Mouse (Mus musculus) intestine, embryonic 15.5 days (tissue): ENCODE measurements around the gene Scel. TPM values are rescaled to one million over a fixed set of nuclear protein-coding genes. Genes with fewer than 3 reads are reported as not detected.
"Not testable (repeated sequence)": the region's sequence is repeated elsewhere in the genome, so short reads cannot be mapped to it uniquely, and the experiment has no call there.

Source experiments
- ATAC-seq: fragments of 200-750 bp; cut with Nextera tagmentation; 2 replicates; pipeline ENCODE4 v1.8.0; 2017; ENCODE audit warnings: moderate TSS enrichment, moderate library complexity
- H3K27ac ChIP-seq: fragments of 300-500 bp; sonication (generic); 2 replicates; pipeline ENCODE4 v1.5.1; 2015; ENCODE audit warnings: mild to moderate bottlenecking, inconsistent platforms
- H3K27me3 ChIP-seq: fragments of 300-500 bp; sonication (generic); replicated peaks from 2 replicates; pipeline ENCODE4 v1.6.1; 2015; ENCODE audit warnings: inconsistent platforms
- H3K36me3 ChIP-seq: fragments of 300-500 bp; sonication (generic); 2 replicates; pipeline ENCODE4 v1.6.1; 2015; ENCODE audit warnings: inconsistent platforms
- H3K4me1 ChIP-seq: fragments of 300-500 bp; sonication (generic); replicated peaks from 2 replicates; pipeline ENCODE4 v1.6.1; 2015; ENCODE audit warnings: inconsistent platforms
- H3K4me2 ChIP-seq: fragments of 300-500 bp; sonication (generic); replicated peaks from 2 replicates; pipeline ENCODE4 v1.6.1; 2015; ENCODE audit warnings: mild to moderate bottlenecking, inconsistent platforms
- H3K4me3 ChIP-seq: fragments of 300-500 bp; sonication (generic); replicated peaks from 2 replicates; pipeline ENCODE4 v1.5.1; 2015; ENCODE audit warnings: inconsistent platforms
- H3K9ac ChIP-seq: fragments of 300-500 bp; sonication (generic); 2 replicates; pipeline ENCODE4 v1.6.1; 2015; ENCODE audit warnings: inconsistent platforms
- H3K9me3 ChIP-seq: fragments of 300-500 bp; sonication (generic); 2 replicates; pipeline ENCODE4 v1.6.1; 2016; ENCODE audit warnings: inconsistent platforms
- WGBS: fragments of 180-500 bp; shearing (Covaris S2); methylation state at CpG from one replicate; pipeline ENCODE4 v1.1.7; 2015; 5-methylcytosine and 5-hydroxymethylcytosine counted together
- polyA plus RNA-seq: library from polyadenylated mRNA; unstranded; fragments of >200 nt; fragmentation: Nextera tagmentation; extraction: Ambion mirVana; gene quantifications from 2 replicates; pipeline ENCODE4 v1.2.1, GENCODE M21; 2015

The Scel gene
- polyA plus RNA-seq: 0.75 and 0.76 TPM in 2 replicates

DNA sequence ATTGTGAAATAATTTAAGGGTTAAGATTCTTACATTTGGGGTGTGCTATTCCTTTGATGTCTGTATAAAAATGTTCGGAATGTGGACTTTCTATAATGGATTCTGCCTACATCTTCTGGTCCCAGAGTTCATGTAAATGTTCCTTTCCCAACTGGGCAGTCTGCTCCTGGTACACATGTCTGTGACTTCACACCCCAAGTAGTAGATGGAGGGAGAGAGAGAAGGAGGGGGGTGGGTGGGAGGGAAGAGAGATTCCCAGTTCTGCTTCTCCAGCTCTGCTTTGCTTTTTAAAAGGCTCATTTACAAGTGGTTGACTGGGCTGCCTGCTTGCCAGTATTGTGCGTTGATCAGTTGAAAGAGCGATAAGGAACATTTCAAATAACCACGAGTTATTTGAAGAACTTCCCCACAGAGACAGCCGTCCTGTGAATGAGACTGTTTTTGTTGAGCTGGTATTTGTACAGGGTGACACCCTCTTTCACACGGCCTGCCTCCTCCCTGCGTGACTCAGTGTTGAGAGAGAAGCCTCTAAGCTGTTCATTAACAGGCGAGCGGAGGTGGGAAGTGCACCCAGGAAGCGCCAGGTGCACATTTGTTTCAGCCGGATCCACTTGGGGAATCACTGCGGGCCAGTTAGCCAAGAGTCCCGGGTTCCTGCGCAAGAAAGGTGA lies at the start of gene Scel:
Scel (plus strand) TSS at position 541 of the 671 bp plus-strand sequence.
- peak within 1 kb of the TSS; percentile 48 for H3K4me2 ChIP-seq
- H3K27ac ChIP-seq: no peak within 1 kb of the TSS
- H3K4me3 ChIP-seq: 0 out of 2 replicates have a peak within 1 kb of the TSS, but pooled peaks have one; percentile 4
- 17% methylated on average over 14 of the region's 14 CpGs for WGBS
- no peaks in the 10 kb centered on the region for H3K4me1 ChIP-seq
- no peak within 1 kb of the TSS for H3K9ac ChIP-seq
- no peaks in the 10 kb centered on the region for H3K27me3 ChIP-seq
- no peaks in the 10 kb centered on the region for H3K36me3 ChIP-seq
- ATAC-seq: peak; percentile 99
- no peaks in the 10 kb centered on the region for H3K9me3 ChIP-seq

DNA sequence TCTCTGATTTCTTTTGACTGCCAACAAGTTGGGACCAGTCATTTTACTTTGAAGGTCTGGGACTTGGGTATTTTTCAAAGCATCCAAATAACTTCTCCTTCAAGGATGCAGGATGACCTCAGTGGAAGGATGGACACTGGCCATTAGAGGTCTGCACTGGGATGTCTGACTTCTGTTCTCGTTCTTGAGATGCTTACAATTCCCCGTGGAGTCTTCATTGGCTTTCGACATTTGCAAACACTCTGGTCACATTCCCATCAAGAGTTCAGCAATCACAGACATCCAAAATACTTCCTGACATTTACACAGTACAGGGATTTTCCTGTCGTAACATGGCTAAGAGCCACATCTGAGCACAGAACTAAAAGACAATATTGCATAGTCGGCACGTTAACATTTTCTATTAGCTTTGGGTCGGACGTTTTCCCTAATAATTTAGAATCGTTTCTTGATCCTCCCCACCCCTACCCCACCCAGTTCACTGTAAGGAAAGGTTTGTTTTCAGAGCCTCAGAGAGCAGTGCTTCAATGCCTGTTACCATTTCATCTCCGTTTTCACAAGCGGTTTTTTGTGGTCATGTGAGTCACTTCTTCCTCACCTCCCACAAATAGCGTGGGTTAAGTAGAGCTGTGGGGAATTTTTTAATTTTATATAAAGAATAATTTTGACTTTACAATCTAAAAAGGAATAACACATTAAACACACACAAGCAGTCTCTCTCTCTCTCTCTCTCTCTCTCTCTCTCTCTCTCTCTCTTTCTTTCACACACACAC lies 44.3 kb upstream of the Scel start:
- H3K9me3 ChIP-seq: no peaks in the 10 kb centered on the region
- no peaks in the 10 kb centered on the region for H3K4me1 ChIP-seq
- H3K36me3 ChIP-seq: no peaks in the 10 kb centered on the region
- H3K27ac ChIP-seq: no peak overlapping the region
- ATAC-seq: no peak
- WGBS: 68% methylated on average over 12 of the region's 12 CpGs
- no peak overlapping the region for H3K9ac ChIP-seq
- no peaks in the 10 kb centered on the region for H3K27me3 ChIP-seq
- no peak overlapping the region for H3K4me2 ChIP-seq
- no peak overlapping the region for H3K4me3 ChIP-seq

DNA sequence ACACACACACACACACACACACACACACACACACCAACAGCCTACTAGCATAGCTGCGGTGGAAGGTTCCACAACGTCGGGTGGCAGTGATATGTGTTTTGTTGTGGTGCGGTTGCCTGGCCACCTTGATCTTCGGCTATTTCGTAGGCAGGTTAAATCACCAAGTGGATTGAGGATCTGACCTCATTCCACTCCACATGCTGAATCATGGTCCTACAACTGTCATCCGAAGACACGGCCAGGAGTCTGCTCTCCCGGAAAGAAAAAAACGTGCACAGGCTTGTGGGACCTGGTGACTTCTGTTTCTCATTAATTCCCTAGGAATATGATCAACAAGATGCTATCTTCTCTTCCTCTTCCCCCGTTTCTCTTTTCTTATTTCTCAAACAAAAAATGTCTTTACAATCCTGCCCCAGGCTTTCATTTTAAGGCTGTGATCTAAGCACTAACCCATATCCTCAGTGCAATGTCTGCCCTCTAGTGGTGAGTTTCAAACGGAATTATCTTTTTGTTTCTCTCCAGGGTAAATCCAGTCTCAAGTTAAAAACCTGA lies 43.6 kb upstream of the Scel start:
- Histone ChIP-seq H3K27ac (no peak overlapping the region), H3K9ac (no peak overlapping the region), H3K4me3 (0 out of 2 replicates have a peak overlapping the region, but pooled peaks have one; percentile 11), H3K9me3 (no peaks in the 10 kb centered on the region), H3K4me2 (peak overlapping the region; percentile 46), H3K36me3 (no peaks in the 10 kb centered on the region), H3K4me1 (no peaks in the 10 kb centered on the region), H3K27me3 (no peaks in the 10 kb centered on the region)
- WGBS: 35% methylated on average over 12 of the region's 12 CpGs
- peak; percentile 81 for ATAC-seq

DNA sequence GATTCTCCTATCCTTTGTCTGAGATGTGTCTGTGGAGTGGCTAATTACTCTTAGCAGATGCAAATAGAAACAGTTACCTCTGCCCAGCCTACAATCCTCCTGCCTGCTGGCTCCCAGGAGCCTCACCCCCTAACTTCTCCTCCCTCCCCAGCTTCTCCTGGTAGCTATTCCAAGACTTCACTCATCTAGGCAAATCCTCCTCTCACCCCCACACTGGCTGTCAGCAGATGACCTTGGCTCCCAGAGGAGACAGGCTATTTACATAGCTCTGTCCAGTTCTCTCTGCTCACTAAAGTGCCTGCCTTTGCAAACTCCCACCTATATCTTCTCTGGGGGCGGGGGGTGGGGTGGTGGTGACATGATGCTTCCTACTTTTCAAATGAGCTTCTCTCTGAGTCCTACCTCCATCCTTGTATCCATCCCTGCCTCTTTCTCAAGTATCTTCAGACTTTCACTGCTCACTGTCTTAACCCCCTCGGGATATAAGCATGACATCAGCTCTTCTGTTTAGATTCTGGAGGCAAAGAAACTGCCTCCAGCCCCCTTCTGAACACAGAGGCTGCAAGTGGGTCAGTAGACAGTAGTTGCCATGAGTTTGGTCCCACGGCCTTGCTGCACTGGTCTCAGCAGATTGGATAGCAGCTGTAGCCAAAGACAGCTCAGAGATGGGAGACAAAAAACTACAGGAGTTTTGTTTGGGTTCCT lies 41.9 kb upstream of the Scel start:
- Histone ChIP-seq H3K27ac (no peak overlapping the region), H3K4me3 (no peak overlapping the region)

DNA sequence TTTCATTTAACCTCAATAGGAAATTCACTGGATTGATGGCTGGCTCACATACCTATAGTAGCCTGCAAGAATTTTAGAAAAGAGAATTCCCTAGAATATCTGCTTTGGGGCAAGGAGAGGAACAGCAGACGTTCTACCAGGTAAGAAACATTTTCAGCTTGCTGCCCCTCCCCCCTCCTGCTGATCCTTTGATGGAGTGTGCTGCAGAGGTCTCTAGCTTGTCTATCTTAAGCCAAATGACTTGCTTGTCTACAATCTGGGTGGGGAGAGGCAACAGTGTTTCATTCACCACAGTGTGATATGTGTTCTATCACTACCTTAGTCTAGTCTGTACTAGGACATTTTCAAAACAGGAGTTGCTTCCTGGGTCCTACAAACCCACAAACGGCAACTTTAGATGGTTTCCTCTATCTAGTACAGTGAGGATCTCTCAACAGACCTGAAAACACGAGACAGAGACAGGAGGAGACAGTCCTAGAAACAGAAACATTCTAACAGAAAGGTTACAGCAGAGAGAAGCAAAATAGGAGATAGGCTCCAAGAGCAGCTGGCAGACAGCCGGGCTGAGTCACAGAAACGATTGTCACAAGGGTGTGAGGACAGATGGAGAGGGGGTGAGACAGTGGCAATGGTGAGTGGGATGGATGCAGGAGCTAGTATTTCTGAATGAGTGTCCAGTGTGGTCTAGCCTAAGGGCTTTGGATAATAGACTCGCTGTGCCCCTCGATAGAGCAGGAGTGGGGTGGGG lies 41.2 kb upstream of the Scel start:
- WGBS: 56% methylated on average over 7 of the region's 7 CpGs

More for the DNA sequence above, 41.9 kb upstream of the Scel start:
- H3K4me2 ChIP-seq: no peak overlapping the region
- no peaks in the 10 kb centered on the region for H3K36me3 ChIP-seq
- 25% methylated on average over 3 of the region's 3 CpGs for WGBS
- H3K9ac ChIP-seq: no peak overlapping the region
- no peaks in the 10 kb centered on the region for H3K4me1 ChIP-seq
- H3K27me3 ChIP-seq: no peaks in the 10 kb centered on the region
- no peaks in the 10 kb centered on the region for H3K9me3 ChIP-seq
- ATAC-seq: no peak

DNA sequence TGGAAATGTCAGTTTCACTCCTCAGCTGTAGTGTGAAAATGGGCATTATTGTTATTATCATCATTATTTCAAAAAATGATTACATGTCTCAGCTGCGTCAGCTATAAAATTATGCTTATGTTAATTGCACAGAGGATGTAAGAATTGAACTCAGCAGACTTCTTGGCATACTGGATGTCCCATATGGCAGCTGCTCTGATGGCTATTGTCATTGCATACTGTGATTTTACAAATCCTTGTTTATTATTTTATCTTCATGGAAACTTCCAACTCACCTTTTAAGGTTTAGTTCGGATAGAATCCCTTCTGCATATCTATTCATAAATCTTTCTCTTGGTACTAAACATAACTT lies 40.6 kb upstream of the Scel start:
- no peak overlapping the region for H3K27ac ChIP-seq
- 71% methylated on average over 2 of the region's 2 CpGs for WGBS
- no peaks in the 10 kb centered on the region for H3K9me3 ChIP-seq

More for the DNA sequence above, 41.2 kb upstream of the Scel start:
- Histone ChIP-seq H3K27me3 (no peaks in the 10 kb centered on the region), H3K4me2 (no peak overlapping the region), H3K4me3 (no peak overlapping the region), H3K9ac (no peak overlapping the region), H3K36me3 (no peaks in the 10 kb centered on the region), H3K4me1 (no peaks in the 10 kb centered on the region), H3K9me3 (no peaks in the 10 kb centered on the region), H3K27ac (no peak overlapping the region)
- ATAC-seq: no peak

DNA sequence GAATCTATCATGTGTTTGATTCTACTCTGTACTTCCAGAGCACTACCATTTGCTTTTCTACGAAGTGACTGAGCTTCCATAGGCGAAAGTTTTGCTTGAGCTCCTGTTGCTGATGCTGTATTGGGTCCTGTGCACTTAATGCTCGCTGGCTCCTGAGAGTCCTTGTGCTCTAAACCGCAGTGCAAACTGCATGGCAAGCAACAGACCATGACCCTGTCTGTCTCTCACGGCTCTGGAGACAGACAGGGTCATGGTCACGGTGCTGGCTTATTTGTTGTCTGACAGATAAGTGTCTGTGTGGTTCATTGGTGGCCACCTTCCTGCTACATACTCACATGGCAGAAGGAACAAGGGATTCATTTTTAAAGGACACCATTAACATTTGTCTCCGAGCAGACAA lies 37.8 kb upstream of the Scel start:
- ATAC-seq: no peak
- WGBS: 72% methylated on average over 7 of the region's 7 CpGs
- H3K9me3 ChIP-seq: no peaks in the 10 kb centered on the region
- no peak overlapping the region for H3K4me3 ChIP-seq
- no peaks in the 10 kb centered on the region for H3K27me3 ChIP-seq
- no peak overlapping the region for H3K9ac ChIP-seq
- H3K4me1 ChIP-seq: no peaks in the 10 kb centered on the region
- no peak overlapping the region for H3K4me2 ChIP-seq
- H3K27ac ChIP-seq: no peak overlapping the region
- no peaks in the 10 kb centered on the region for H3K36me3 ChIP-seq

More for the DNA sequence above, 40.6 kb upstream of the Scel start:
- Histone ChIP-seq H3K4me1 (no peaks in the 10 kb centered on the region), H3K36me3 (no peaks in the 10 kb centered on the region), H3K4me2 (no peak overlapping the region), H3K9ac (no peak overlapping the region), H3K4me3 (no peak overlapping the region), H3K27me3 (no peaks in the 10 kb centered on the region)
- ATAC-seq: no peak

DNA sequence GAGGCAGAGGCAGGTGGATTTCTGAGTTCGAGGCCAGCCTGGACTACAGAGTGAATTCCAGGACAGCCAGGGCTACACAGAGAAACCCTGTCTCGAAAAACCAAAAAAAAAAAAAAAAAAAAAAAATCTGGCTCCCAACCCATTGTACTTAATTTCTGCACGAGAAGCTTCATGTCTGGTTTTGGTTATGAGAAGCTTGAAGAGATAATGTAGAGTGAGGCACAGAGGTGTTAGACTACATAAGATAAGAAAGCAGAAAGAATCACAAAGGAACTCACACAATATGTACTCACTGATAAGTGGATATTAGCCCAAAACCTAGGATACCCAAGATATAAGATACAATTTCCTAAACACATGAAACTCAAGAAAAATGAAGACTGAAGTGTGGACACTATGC lies 36.9 kb upstream of the Scel start:
- WGBS: 78% methylated on average over 3 of the region's 3 CpGs
- H3K4me3 ChIP-seq, ATAC-seq: not testable (repeated sequence)

DNA sequence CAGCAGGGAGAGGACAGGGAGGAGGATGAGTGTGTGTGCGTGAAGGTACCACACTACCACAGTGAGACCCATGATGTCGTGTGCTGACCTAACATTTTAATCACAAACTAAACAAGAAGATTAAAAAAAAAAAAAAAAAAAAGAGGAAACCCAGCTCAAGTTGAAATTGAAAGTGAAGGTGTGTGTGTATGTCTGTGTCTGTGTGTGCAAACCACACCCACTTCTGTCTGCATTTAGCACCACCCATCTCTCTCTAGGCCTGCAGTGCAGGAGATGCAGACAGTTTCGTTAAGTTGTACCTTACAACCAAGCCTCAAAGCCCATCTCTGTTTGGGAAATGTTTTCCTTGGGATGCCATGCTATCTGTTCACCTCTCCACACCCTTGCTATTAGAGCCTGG lies 35.9 kb upstream of the Scel start:
- Histone ChIP-seq H3K9me3 (no peaks in the 10 kb centered on the region), H3K27ac (no peak overlapping the region), H3K27me3 (no peaks in the 10 kb centered on the region), H3K4me1 (no peaks in the 10 kb centered on the region), H3K36me3 (no peaks in the 10 kb centered on the region), H3K4me3 (no peak overlapping the region), H3K9ac (no peak overlapping the region), H3K4me2 (no peak overlapping the region)
- 73% methylated on average over 3 of the region's 3 CpGs for WGBS
- no peak for ATAC-seq

More for the DNA sequence above, 36.9 kb upstream of the Scel start:
- H3K36me3 ChIP-seq, H3K27me3 ChIP-seq, H3K4me2 ChIP-seq, H3K9me3 ChIP-seq, H3K9ac ChIP-seq, H3K27ac ChIP-seq, H3K4me1 ChIP-seq: not testable (repeated sequence)

DNA sequence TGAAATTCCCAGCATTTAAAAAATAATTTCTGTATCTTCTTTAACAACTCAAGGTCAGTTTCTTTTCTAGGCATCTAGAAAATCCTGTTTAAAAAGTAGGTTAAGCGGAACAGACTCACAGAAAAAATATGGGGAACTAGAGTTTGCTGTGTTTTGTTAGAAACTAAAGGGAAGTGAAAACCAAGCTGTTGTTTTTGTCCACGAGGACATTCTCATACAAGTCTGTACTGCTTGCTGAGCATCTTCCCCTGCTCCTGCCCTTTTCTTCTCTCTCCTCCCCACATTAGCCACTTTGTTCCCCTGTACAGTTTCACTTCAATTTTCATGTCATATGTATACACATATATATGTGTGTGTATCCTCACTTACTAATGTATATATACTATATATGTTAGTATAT lies 35.2 kb upstream of the Scel start:
- H3K27ac ChIP-seq: no peak overlapping the region
- no peaks in the 10 kb centered on the region for H3K9me3 ChIP-seq
- no peaks in the 10 kb centered on the region for H3K4me1 ChIP-seq
- 77% methylated on average over 2 of the region's 2 CpGs for WGBS
- no peaks in the 10 kb centered on the region for H3K36me3 ChIP-seq
- ATAC-seq: no peak
- no peak overlapping the region for H3K4me3 ChIP-seq
- no peak overlapping the region for H3K9ac ChIP-seq
- H3K27me3 ChIP-seq: no peaks in the 10 kb centered on the region
- H3K4me2 ChIP-seq: no peak overlapping the region

DNA sequence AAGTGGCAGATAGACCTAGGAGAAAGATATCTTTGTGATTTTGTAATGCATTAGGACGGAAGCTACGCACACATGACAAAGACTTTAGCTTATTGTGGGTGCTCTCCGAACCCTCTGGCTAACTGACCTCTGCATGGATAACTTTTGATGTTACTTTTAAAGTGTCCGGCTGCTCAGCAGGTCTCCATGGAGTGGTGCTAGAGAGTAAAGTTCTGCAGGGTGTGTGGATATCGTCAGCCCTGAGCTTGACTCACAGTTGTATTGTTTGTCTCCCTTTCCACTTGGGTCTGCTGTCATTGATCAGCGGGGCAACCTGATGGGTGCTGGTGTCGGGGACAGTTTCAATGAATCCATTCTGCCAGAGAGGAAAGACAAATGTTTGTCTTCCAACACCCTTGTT lies 33.7 kb upstream of the Scel start:
- no peak overlapping the region for H3K4me2 ChIP-seq
- no peaks in the 10 kb centered on the region for H3K9me3 ChIP-seq
- H3K27ac ChIP-seq: no peak overlapping the region
- no peak overlapping the region for H3K9ac ChIP-seq
- H3K4me1 ChIP-seq: no peaks in the 10 kb centered on the region
- H3K36me3 ChIP-seq: no peaks in the 10 kb centered on the region
- 54% methylated on average over 7 of the region's 7 CpGs for WGBS
- no peak overlapping the region for H3K4me3 ChIP-seq
- no peak for ATAC-seq
- no peaks in the 10 kb centered on the region for H3K27me3 ChIP-seq

DNA sequence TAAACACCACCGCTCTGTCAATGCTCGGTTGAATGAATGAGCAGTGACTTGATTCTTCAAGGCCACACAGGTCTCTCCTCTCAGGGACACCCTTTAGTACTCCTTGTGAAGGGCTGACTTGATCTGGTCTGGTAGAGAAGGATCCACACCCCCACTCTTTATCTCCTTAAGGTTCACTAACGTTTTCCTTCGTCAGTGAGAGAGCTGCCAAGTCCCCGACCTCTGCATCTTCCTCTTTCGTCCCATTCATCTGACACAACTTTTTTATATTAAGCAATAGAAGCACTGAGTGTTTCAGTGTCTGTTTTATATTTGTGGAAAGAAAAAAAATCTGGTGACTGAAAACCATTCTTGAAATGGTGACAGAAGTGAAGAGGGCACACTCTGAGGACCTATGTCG lies 31.6 kb upstream of the Scel start:
- no peak overlapping the region for H3K9ac ChIP-seq
- ATAC-seq: no peak
- no peak overlapping the region for H3K4me3 ChIP-seq
- 77% methylated on average over 7 of the region's 7 CpGs for WGBS
- no peak overlapping the region for H3K27ac ChIP-seq
- H3K4me2 ChIP-seq: no peak overlapping the region
- no peaks in the 10 kb centered on the region for H3K9me3 ChIP-seq
- no peaks in the 10 kb centered on the region for H3K27me3 ChIP-seq
- no peaks in the 10 kb centered on the region for H3K36me3 ChIP-seq
- H3K4me1 ChIP-seq: no peaks in the 10 kb centered on the region
